Mouse (Mus musculus): ENCODE data around the gene Plscr2. TPM values are rescaled to one million over a fixed set of nuclear protein-coding genes. Genes with fewer than 3 reads are reported as not detected.

Gene Plscr2
- polyA plus RNA-seq, 1 experiment from 2014 or later = 2.4 TPM

DNA sequence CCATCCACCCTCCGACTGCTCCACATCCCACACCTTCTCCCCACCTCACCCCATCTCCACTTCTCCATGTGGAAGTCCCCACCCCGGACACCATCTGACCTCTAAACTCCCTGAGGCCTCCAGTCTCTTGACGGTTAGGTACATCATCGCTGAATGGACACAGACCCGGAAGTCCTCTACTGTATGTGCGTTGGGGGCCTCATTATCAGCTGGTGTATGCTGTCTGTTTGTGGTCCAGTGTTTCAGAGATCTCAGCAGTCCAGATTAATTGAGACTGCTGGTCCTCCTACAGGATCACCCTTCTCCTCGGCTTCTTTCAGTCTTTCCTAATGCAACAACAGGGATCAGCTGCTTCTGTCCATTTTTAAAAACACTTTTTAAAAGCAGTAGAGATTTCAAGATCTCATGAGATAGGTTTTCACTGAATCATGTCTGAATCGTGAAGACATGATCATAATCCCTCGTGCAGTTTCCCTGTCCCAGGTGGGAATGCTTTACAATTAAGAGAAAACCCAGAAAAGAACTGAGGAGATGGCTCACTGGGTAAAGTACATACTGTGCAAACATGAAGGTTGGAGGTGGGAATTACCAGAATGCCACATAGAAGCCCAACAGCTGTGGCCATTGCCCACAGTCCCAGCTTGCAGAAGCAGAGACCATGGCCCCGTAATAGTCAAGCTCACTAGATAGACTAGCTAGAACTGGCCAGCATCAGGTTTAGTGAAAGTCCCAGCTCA, 21.6 kb upstream of the Plscr2 start:
- no peak overlapping the region for H3K9ac ChIP-seq (ENCODE audit: low read length)
- H3K27me3 ChIP-seq (ENCODE audit: control insufficient read depth, insufficient read depth, low read length) = no peaks in the 10 kb centered on the region
- no peaks in the 10 kb centered on the region for H3K4me1 ChIP-seq (replicated peaks; ENCODE audit: control insufficient read depth, insufficient read depth)
- H3K4me2 ChIP-seq (replicated peaks; ENCODE audit: low read depth) = no peak overlapping the region
- ATAC-seq (ENCODE audit: low FRiP score, low TSS enrichment) (no peak), DNase-seq (ENCODE audit: low spot score) (no peak)
- no peak overlapping the region for H3K4me3 ChIP-seq (ENCODE audit: low read depth, low read length)
- H3K9me3 ChIP-seq (ENCODE audit: control insufficient read depth, low read length) = no peaks in the 10 kb centered on the region
- H3K36me3 ChIP-seq (ENCODE audit: control insufficient read depth, insufficient read depth, low read length) = no peaks in the 10 kb centered on the region
- 85% methylated on average over 10 of the region's 10 CpGs for WGBS
- TF ChIP-seq CTCF (IDR thresholded peaks at IDR 0.05; ENCODE audit: low read depth) = no peak
- TF ChIP-seq EP300 (optimal IDR thresholded peaks at IDR 0.05) = no peak
- H3K27ac ChIP-seq (replicated peaks) = no peak overlapping the region

DNA sequence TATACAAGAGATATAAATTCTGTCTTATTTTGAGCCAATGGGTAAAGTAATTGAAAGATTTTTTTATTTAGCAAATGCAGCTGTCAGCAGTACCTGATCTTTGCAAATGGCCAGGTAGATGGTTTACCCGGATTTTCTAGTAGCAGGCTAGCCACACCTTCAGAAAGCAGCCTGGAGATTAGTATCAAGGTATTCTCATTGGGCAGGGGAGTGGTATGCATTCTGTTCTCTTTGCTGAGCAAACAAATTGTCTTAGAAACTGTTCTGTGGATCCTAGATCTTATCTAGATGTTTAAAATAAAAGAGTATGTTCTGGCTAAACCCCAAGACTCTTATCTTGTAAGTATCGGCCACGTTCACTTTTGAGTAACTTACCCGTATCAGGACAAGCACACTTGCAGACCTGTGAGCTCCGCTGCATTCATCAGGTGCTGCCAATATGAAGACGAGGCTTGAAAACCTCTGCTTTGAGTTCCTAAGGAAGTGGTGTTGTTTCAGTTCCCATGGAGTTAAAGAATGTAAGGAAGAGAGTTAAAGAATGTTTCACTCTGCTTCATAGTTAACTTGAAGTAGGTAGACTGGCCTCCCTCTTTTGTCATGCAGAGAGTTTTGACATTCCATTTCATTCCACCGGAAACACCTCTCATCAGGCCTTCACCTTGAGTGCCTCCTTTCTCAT, 14.8 kb upstream of the Plscr2 start:
- Histone ChIP-seq H3K27ac (replicated peaks) (no peak overlapping the region), H3K4me2 (replicated peaks; ENCODE audit: low read depth) (no peak overlapping the region), H3K9ac (ENCODE audit: low read length) (no peak overlapping the region), H3K4me3 (ENCODE audit: low read depth, low read length) (no peak overlapping the region), H3K36me3 (ENCODE audit: control insufficient read depth, insufficient read depth, low read length) (no peaks in the 10 kb centered on the region), H3K27me3 (ENCODE audit: control insufficient read depth, insufficient read depth, low read length) (no peaks in the 10 kb centered on the region), H3K4me1 (replicated peaks; ENCODE audit: control insufficient read depth, insufficient read depth) (no peaks in the 10 kb centered on the region), H3K9me3 (ENCODE audit: control insufficient read depth, low read length) (no peaks in the 10 kb centered on the region)
- TF ChIP-seq CTCF (IDR thresholded peaks at IDR 0.05; ENCODE audit: low read depth) (no peak), EP300 (optimal IDR thresholded peaks at IDR 0.05) (no peak)
- 47% methylated on average over 7 of the region's 7 CpGs for WGBS
- ATAC-seq (ENCODE audit: low FRiP score, low TSS enrichment) (no peak), DNase-seq (ENCODE audit: low spot score) (no peak)

DNA sequence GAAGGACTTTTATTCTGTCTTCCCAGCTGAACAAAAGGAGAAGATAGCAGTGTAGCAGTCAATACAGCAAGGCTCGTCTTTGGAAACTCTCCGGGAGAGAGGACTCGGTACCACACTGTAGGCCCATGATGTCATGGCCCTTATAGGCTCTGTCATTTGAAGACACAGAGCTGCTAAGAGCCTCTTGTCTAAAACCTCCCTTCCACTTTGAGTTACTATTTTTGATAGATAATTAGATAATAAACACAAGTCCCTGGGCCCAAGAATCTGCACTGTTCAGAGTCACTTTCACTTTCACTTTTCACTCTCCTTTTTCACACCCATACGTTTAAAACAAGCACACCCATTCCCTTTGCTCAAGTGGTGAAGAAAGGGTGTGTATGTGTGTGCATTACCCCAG, 9.7 kb upstream of the Plscr2 start:
- no peaks in the 10 kb centered on the region for H3K36me3 ChIP-seq (ENCODE audit: control insufficient read depth, insufficient read depth, low read length)
- no peaks in the 10 kb centered on the region for H3K27me3 ChIP-seq (ENCODE audit: control insufficient read depth, insufficient read depth, low read length)
- TF ChIP-seq EP300 (optimal IDR thresholded peaks at IDR 0.05) (no peak), CTCF (IDR thresholded peaks at IDR 0.05; ENCODE audit: low read depth) (no peak)
- H3K9me3 ChIP-seq (ENCODE audit: control insufficient read depth, low read length) = no peaks in the 10 kb centered on the region
- H3K4me2 ChIP-seq (replicated peaks; ENCODE audit: low read depth) = peak overlapping the region; percentile 31; the same call in 1 of the 2 replicates
- DNase-seq (ENCODE audit: low spot score) = no peak
- no peak overlapping the region for H3K4me3 ChIP-seq (ENCODE audit: low read depth, low read length)
- no peaks in the 10 kb centered on the region for H3K4me1 ChIP-seq (replicated peaks; ENCODE audit: control insufficient read depth, insufficient read depth)
- no peak overlapping the region for H3K9ac ChIP-seq (ENCODE audit: low read length)
- ATAC-seq (ENCODE audit: low FRiP score, low TSS enrichment) = 0 out of 2 replicates have a peak, but pooled peaks have one; percentile 21
- WGBS = 65% methylated on average over 4 of the region's 4 CpGs
- no peak overlapping the region for H3K27ac ChIP-seq (replicated peaks)

DNA sequence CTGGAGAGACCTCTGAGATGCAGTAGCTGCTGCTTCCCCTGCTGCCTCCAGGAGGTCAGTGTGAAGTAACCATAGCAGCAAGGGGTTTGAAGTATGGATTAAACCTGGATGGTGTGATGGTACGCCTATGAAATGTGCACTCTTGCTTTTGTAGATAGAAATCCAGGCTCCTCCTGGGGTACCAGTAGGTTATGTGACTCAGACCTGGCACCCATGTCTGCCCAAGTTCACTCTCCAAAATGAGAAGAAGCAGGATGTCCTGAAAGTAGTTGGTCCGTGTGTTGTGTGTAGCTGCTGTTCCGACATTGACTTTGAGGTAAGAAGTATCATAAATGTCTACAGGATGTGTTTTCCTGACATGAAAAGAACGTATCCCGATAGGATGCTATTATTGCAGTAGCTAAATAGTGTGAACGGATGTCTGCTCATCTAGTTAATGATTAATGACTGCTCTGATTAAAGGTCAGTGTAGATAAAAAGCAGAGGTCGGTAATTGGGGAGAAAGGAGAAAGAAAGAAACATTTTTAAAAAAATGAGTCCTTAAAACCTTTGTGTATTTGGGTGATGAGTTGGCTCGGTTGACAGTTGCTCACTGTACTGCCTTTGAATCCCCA, 8.7 kb upstream of the Plscr2 start:
- H3K9ac ChIP-seq (ENCODE audit: low read length) = no peak overlapping the region
- no peaks in the 10 kb centered on the region for H3K36me3 ChIP-seq (ENCODE audit: control insufficient read depth, insufficient read depth, low read length)
- H3K4me1 ChIP-seq (replicated peaks; ENCODE audit: control insufficient read depth, insufficient read depth) = no peaks in the 10 kb centered on the region
- H3K4me2 ChIP-seq (replicated peaks; ENCODE audit: low read depth) = no peak overlapping the region
- no peaks in the 10 kb centered on the region for H3K27me3 ChIP-seq (ENCODE audit: control insufficient read depth, insufficient read depth, low read length)
- ATAC-seq (ENCODE audit: low FRiP score, low TSS enrichment) = no peak
- 54% methylated on average over 8 of the region's 8 CpGs for WGBS
- TF ChIP-seq EP300 (optimal IDR thresholded peaks at IDR 0.05) (no peak), CTCF (IDR thresholded peaks at IDR 0.05; ENCODE audit: low read depth) (no peak)
- no peak overlapping the region for H3K4me3 ChIP-seq (ENCODE audit: low read depth, low read length)
- H3K9me3 ChIP-seq (ENCODE audit: control insufficient read depth, low read length) = no peaks in the 10 kb centered on the region
- no peak for DNase-seq (ENCODE audit: low spot score)
- no peak overlapping the region for H3K27ac ChIP-seq (replicated peaks)

DNA sequence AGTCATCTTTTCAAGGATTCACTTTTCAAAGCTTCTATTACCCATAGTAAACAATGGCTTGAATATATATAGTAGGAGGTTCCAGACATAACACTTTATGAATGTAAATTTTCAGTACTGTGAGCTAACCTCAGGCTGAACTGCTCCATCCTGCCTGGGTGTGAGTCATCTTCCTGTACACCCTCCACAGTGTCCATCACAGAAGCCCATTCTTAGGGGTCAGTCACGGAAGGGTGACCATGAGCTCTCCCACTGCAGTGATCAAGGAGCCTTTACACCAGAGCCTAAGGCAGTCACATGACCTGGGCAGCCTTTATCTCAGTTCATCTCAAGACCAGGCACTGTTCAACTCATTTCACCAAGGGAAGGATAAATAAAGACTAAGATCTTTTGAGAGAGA, 7.7 kb upstream of the Plscr2 start:
- 79% methylated on average over 1 of the region's 1 CpGs for WGBS
- ATAC-seq (ENCODE audit: low FRiP score, low TSS enrichment) (no peak), DNase-seq (ENCODE audit: low spot score) (no peak)
- Histone ChIP-seq H3K4me1 (replicated peaks; ENCODE audit: control insufficient read depth, insufficient read depth) (no peaks in the 10 kb centered on the region), H3K27ac (replicated peaks) (no peak overlapping the region), H3K36me3 (ENCODE audit: control insufficient read depth, insufficient read depth, low read length) (no peaks in the 10 kb centered on the region), H3K4me2 (replicated peaks; ENCODE audit: low read depth) (no peak overlapping the region), H3K4me3 (ENCODE audit: low read depth, low read length) (no peak overlapping the region), H3K9ac (ENCODE audit: low read length) (no peak overlapping the region), H3K9me3 (ENCODE audit: control insufficient read depth, low read length) (no peaks in the 10 kb centered on the region), H3K27me3 (ENCODE audit: control insufficient read depth, insufficient read depth, low read length) (no peaks in the 10 kb centered on the region)
- TF ChIP-seq CTCF (IDR thresholded peaks at IDR 0.05; ENCODE audit: low read depth) (no peak), EP300 (optimal IDR thresholded peaks at IDR 0.05) (no peak)
